Mouse (Mus musculus) ES-Bruce4 (cell line): ENCODE data around the gene Serpina3k. TPM values are rescaled to one million over a fixed set of nuclear protein-coding genes. Genes with fewer than 3 reads are reported as not detected.
A peak's percentile ranks its signal among the peaks of the same experiment; 100 is the strongest.
"Not testable (repeated sequence)": the region's sequence is repeated elsewhere in the genome, so short reads cannot be mapped to it uniquely, and the experiment has no call there.

Source experiments
- H3K27ac ChIP-seq: 2 replicates; pipeline ENCODE4 v1.5.1; 2012; ENCODE audit warnings: low read length, inconsistent platforms; ENCODE audit not compliant: insufficient read depth
- H3K27me3 ChIP-seq: 2 replicates; pipeline ENCODE4 v1.6.1; 2012; ENCODE audit warnings: mild to moderate bottlenecking, low read length, inconsistent platforms; ENCODE audit not compliant: control insufficient read depth, poor library complexity, insufficient read depth, severe bottlenecking
- H3K36me3 ChIP-seq: 2 replicates; pipeline ENCODE4 v1.6.1; 2012; ENCODE audit warnings: inconsistent platforms, mild to moderate bottlenecking, low read length, moderate library complexity; ENCODE audit not compliant: control insufficient read depth, poor library complexity, insufficient read depth, severe bottlenecking
- H3K4me1 ChIP-seq: one replicate; pipeline ENCODE4 v1.8.1; 2011; ENCODE audit warnings: low read length; ENCODE audit not compliant: control insufficient read depth, insufficient read depth
- H3K4me3 ChIP-seq: 2 replicates; pipeline ENCODE4 v1.5.1; 2011; ENCODE audit warnings: low read depth, mild to moderate bottlenecking, low read length
- H3K9ac ChIP-seq: 2 replicates; pipeline ENCODE4 v1.6.1; 2012; ENCODE audit warnings: low read depth, mild to moderate bottlenecking, inconsistent platforms; ENCODE audit not compliant: poor library complexity, severe bottlenecking
- H3K9me3 ChIP-seq: replicated peaks from 2 replicates; pipeline ENCODE4 v1.6.1; 2012; ENCODE audit warnings: mild to moderate bottlenecking, low read length, inconsistent platforms; ENCODE audit not compliant: control insufficient read depth, poor library complexity, insufficient read depth, severe bottlenecking
- CTCF ChIP-seq: IDR thresholded peaks from one replicate; pipeline ENCODE4 v1.8.1; 2011; ENCODE audit warnings: low read depth, low read length
- EP300 ChIP-seq: IDR thresholded peaks from 2 replicates; pipeline ENCODE4 v1.6.1; 2011; ENCODE audit warnings: low read depth, low read length; ENCODE audit not compliant: insufficient read depth
- POLR2A ChIP-seq: IDR thresholded peaks from one replicate; pipeline ENCODE4 v1.8.1; 2011; ENCODE audit warnings: low read length; ENCODE audit not compliant: insufficient read depth
- polyA plus RNA-seq: library from polyadenylated mRNA; stranded (reverse); fragments of >200 nt; gene quantifications from 2 replicates; pipeline ENCODE4 v1.2.4, GENCODE M21; 2011; ENCODE audit warnings: low read depth; ENCODE audit not compliant: missing spikeins, insufficient read depth, insufficient read length

Serpina3k gene
- polyA plus RNA-seq, 1 experiment = not detected

DNA sequence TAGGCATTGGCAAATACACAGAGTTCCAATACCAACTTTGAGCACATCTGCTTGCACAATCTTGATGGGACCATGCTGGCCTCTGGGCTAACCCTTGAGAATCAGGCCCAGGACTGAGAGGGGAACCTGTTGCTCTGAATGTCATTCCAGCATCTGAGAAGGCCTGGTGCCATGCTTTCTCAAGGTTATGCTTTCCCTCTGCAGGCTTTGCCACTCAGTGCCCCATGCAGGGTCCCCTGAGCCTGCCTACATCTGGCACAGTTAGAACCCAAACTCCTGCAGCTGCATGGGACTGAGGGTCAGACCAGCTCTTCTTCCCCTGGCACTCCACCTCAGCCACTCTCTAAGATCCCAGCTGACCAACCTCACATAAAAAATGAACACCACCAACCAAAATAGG, 7.4 kb downstream of the Serpina3k start:
- H3K9me3 ChIP-seq = no peaks in the 10 kb centered on the region
- peaks cover 1% of the 10 kb centered on the region; the same call in 1 of the 2 replicates for H3K27me3 ChIP-seq
- no peaks in the 10 kb centered on the region for H3K36me3 ChIP-seq
- no peak for TF ChIP-seq CTCF
- no peak for TF ChIP-seq EP300
- no peak for TF ChIP-seq POLR2A
- no peak overlapping the region for H3K4me3 ChIP-seq
- H3K9ac ChIP-seq = no peak overlapping the region
- H3K27ac ChIP-seq = no peak overlapping the region
- no peaks in the 10 kb centered on the region for H3K4me1 ChIP-seq

DNA sequence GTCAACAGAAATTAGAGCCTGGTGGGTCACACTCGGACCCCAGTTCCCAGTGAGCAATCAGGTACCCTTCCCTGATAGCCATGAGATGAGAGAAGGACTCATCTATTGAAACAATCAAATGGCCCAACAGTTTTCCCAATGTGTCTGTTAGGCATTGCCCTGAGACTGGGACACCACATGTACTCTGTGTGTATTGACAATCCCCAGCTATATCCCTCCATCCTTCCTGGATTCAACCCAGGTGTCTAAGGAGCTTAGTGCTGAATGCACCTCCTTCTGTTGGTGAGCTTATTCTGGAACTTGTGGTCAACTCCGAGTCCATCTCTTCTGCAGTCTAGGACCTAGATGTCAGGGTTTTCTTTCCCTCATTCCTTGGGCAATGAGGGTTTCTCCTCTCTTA, 8.8 kb downstream of the Serpina3k start:
- Histone ChIP-seq H3K4me1 (no peaks in the 10 kb centered on the region), H3K9ac (no peak overlapping the region), H3K4me3 (no peak overlapping the region), H3K36me3 (no peaks in the 10 kb centered on the region), H3K27me3 (peaks cover 1% of the 10 kb centered on the region; the same call in 1 of the 2 replicates), H3K27ac (no peak overlapping the region), H3K9me3 (no peaks in the 10 kb centered on the region)
- TF ChIP-seq CTCF (no peak), EP300 (no peak), POLR2A (no peak)

DNA sequence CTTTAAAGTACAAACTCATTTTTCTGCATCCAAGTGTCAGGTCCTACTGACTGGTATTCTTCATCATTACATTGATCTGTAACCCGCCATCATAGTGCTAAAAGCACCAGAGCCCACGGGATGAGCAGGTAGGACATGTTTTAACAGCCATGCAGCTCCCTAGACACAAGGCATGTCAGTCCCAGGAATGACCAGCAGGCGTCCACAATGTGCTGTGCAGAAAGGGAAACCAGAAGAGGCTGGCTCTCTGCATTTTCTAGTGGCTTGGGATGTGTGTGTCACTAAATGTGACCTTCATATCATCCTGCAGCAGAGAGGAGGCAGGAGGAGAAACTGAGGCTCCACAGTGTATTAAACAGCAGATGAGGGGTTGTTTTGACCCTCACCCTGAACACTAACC, 13.5 kb downstream of the Serpina3k start:
- not testable (repeated sequence) for H3K4me3 ChIP-seq, H3K9ac ChIP-seq, H3K27ac ChIP-seq, H3K4me1 ChIP-seq, H3K36me3 ChIP-seq, H3K9me3 ChIP-seq, H3K27me3 ChIP-seq
- TF ChIP-seq CTCF = peak; percentile 41

DNA sequence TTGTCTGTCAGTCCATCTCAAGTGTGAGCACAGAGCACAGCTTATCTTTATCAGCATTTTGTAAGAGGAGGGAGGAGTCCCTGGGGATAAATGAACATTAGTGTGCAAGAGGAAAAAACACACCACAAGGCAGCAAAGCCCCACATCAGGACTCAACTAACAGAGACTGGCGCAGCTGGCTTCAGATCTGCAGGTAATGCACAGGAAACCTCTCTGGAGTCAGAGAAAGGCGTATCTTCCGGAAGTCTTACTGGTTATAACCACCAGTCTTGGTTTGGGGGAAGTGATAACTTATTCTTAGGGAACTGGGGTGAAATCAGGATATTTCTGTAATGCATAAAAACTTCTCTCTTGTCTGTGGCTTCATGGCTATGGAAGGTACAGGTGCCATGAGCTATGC, 17.7 kb downstream of the Serpina3k start:
- no peak overlapping the region for H3K4me3 ChIP-seq
- H3K27me3 ChIP-seq = no peaks in the 10 kb centered on the region
- no peaks in the 10 kb centered on the region for H3K36me3 ChIP-seq
- no peak overlapping the region for H3K27ac ChIP-seq
- TF ChIP-seq POLR2A (no peak), CTCF (no peak), EP300 (no peak)
- H3K9me3 ChIP-seq = no peaks in the 10 kb centered on the region
- H3K4me1 ChIP-seq = no peaks in the 10 kb centered on the region
- no peak overlapping the region for H3K9ac ChIP-seq

DNA sequence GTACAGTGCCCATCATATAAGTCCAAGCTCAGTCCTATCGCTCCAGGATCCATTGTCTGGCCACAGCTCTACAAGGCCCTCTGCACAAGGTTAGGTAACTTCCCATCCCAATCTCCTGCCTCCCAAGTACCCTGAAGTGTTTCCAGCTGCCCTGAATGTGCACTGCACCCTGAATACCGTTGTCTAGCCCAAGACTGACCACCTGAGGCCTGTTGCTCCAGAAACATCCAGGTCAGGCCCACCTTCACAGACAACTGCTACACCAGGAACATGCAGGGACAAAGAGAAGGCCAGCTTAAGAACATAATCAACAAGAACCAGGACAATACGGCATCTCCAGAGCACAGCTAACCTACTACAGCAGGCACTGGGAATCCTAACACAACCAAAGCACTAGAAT, 31.7 kb downstream of the Serpina3k start:
- Histone ChIP-seq H3K27ac (no peak overlapping the region), H3K4me1 (no peaks in the 10 kb centered on the region), H3K27me3 (no peaks in the 10 kb centered on the region), H3K36me3 (no peaks in the 10 kb centered on the region), H3K4me3 (no peak overlapping the region), H3K9me3 (no peaks in the 10 kb centered on the region), H3K9ac (no peak overlapping the region)
- TF ChIP-seq POLR2A (no peak), CTCF (no peak), EP300 (no peak)

DNA sequence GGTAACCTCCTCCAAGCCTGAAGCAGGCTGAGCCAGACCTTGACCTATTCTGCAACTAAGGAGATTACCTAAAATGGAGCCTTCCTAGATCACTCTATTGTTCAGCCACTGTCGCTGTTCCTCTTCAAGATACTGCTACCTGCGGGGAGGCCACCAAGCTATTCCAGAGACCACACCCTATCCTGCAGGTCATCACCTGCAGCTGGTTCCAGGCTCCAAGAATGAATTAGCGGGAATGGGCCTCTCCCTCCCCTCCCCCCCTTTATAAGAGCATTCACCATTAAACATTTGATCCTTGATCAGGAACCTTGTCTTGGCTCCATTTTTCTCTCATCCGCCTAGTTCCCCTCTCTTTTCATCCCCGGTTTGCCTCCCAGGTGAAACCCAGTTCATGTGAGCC, 38.9 kb downstream of the Serpina3k start:
- not testable (repeated sequence) for H3K36me3 ChIP-seq, H3K9me3 ChIP-seq, H3K27me3 ChIP-seq, H3K4me1 ChIP-seq
- peak; percentile 97 for TF ChIP-seq EP300
- Histone ChIP-seq H3K27ac (peak overlapping the region; percentile 100), H3K4me3 (peak overlapping the region; percentile 81), H3K9ac (peak overlapping the region; percentile 96)

DNA sequence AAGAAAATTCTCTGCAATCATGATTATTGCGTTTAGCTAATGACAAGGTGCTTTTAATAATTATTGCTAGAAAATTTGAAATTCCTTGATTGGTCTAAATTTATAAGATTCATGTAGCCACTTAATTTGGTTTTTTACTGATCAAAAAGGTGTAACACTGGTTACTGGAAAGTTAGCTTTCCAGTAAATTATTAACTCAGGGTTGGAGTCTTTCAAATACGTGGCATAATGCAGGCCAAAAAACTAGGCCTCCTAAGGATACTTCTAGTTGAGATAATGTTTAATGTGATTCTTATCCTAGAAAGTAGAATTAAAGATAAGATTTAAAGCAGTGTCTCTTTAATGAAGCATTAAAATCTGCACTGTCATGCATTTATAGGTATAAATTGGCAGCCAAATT, 40.1 kb downstream of the Serpina3k start:
- H3K9ac ChIP-seq = peak overlapping the region; percentile 96
- peaks cover 17% of the 10 kb centered on the region for H3K9me3 ChIP-seq
- not testable (repeated sequence) for H3K4me1 ChIP-seq

More for the DNA sequence above, 40.1 kb downstream of the Serpina3k start:
- H3K27me3 ChIP-seq, H3K36me3 ChIP-seq, H3K4me3 ChIP-seq: not testable (repeated sequence)
- H3K27ac ChIP-seq = peak overlapping the region; percentile 100
